In genomic region chr3:102955596-102955995, GRCm38 (mm10) we compare ENCODE assay signal across 35 mouse cellular contexts. TPM values are rescaled to one million over a fixed set of nuclear protein-coding genes. Genes with fewer than 3 reads are reported as not detected.
A peak's percentile ranks its signal among the peaks of the same experiment; 100 is the strongest.
DNase-seq lines count a peak whose midpoint lies in the region; ATAC-seq and TF ChIP-seq lines count a peak whose summit lies in the region.
"Had no signal": no experiment of that assay in that cellular context is flagged by ENCODE, and none has a peak within 500 bp of the region (broad histone marks: within the 10 kb centered on the region; RNA-seq: fewer than 3 reads in every experiment).

No protein-coding gene starts in this region.

- H3K4me3 ChIP-seq in lung, postnatal 0 days (ENCODE audit: low read depth, low read length) = no peak overlapping the region
- H3K4me3 ChIP-seq in midbrain, postnatal 0 days (ENCODE audit: low read depth, low read length) = no peak overlapping the region
- H3K4me3 ChIP-seq: embryonic facial prominence, embryonic 10.5 days; embryonic facial prominence, embryonic 13.5 days; erythroblast, embryonic 14.5 days; forebrain, embryonic 10.5 days; gastrocnemius, adult 2 months; heart, embryonic 12.5 days; heart, embryonic 15.5 days; hindbrain, embryonic 10.5 days; hindbrain, embryonic 13.5 days had no signal

- H3K4me2 ChIP-seq in lung, postnatal 0 days (replicated peaks; ENCODE audit: low read depth, low read length) = no peak overlapping the region
- no peak overlapping the region for H3K4me2 ChIP-seq in midbrain, postnatal 0 days (ENCODE audit: low read depth, low read length, poor library complexity, severe bottlenecking)
- H3K4me2 ChIP-seq: embryonic facial prominence, embryonic 13.5 days; heart, embryonic 12.5 days; heart, embryonic 15.5 days; hindbrain, embryonic 13.5 days had no signal

- H3K9me3 ChIP-seq in lung, postnatal 0 days (ENCODE audit: low read length) = no peaks in the 10 kb centered on the region
- no peaks in the 10 kb centered on the region for H3K9me3 ChIP-seq in midbrain, postnatal 0 days (ENCODE audit: low read length)
- H3K9me3 ChIP-seq: embryonic facial prominence, embryonic 10.5 days; embryonic facial prominence, embryonic 13.5 days; forebrain, embryonic 10.5 days; heart, embryonic 12.5 days; heart, embryonic 15.5 days; hindbrain, embryonic 10.5 days; hindbrain, embryonic 13.5 days had no signal

- no peak for TF ChIP-seq CTCF in lung, postnatal 0 days (IDR thresholded peaks at IDR 0.05)
- no peak for TF ChIP-seq CTCF in midbrain, postnatal 0 days (IDR thresholded peaks at IDR 0.05)

- no peaks in the 10 kb centered on the region for H3K27me3 ChIP-seq in lung, postnatal 0 days (replicated peaks; ENCODE audit: insufficient read depth, low read length)
- H3K27me3 ChIP-seq in midbrain, postnatal 0 days (ENCODE audit: insufficient read depth, low read length) = no peaks in the 10 kb centered on the region
- H3K27me3 ChIP-seq: embryonic facial prominence, embryonic 13.5 days; heart, embryonic 12.5 days; heart, embryonic 15.5 days; hindbrain, embryonic 13.5 days had no signal

- peak; percentile 26; the same call in 1 of the 2 replicates for ATAC-seq in lung, postnatal 0 days
- ATAC-seq in cerebellum, adult (ENCODE audit: insufficient number of reproducible peaks, low FRiP score, low TSS enrichment) = no peak
- no peak for ATAC-seq in midbrain, postnatal 0 days (ENCODE audit: low FRiP score)
- ATAC-seq: forebrain, embryonic 14.5 days; forebrain, postnatal 0 days; hindbrain, embryonic 16.5 days had no signal

- 0 out of 2 replicates have a peak, but pooled peaks have one; percentile 15 for TF ChIP-seq EP300 in lung, postnatal 0 days (IDR thresholded peaks at IDR 0.05)

- DNase-seq in lung, postnatal 0 days (ENCODE audit: low spot score) = peak; percentile 14
- DNase-seq in lung, postnatal 14 days = no peak
- peak; percentile 8 for DNase-seq in fibroblast of lung, adult 2 months (ENCODE audit: low read depth)
- DNase-seq in lung, postnatal 36 days = peak; percentile 50
- DNase-seq in midbrain, postnatal 0 days (ENCODE audit: low spot score) = no peak
- no peak for DNase-seq in liver
- DNase-seq: adrenal gland, adult 2 months; adrenal gland, postnatal 14 days; B cell, adult 2 months; cerebellum, adult 11-12 months; cerebellum, adult 8-10 months; cerebellum, postnatal 10 days; cerebellum, postnatal 36 days; embryo, embryonic 11 days; forebrain, postnatal 0 days; gastrocnemius, adult 2 months; gastrocnemius, postnatal 14 days; heart, adult 11 months; heart, postnatal 10 days; heart, postnatal 36 days had no signal

- H3K9ac ChIP-seq in lung, postnatal 0 days (replicated peaks; ENCODE audit: low read depth) = no peak overlapping the region
- H3K9ac ChIP-seq in midbrain, postnatal 0 days (replicated peaks; ENCODE audit: low read length, poor library complexity, severe bottlenecking) = no peak overlapping the region
- H3K9ac ChIP-seq: embryonic facial prominence, embryonic 13.5 days; forebrain, postnatal 0 days; heart, embryonic 12.5 days; heart, embryonic 15.5 days; hindbrain, embryonic 13.5 days had no signal

- no peaks in the 10 kb centered on the region for H3K36me3 ChIP-seq in lung, postnatal 0 days (ENCODE audit: insufficient read depth, low read length)
- H3K36me3 ChIP-seq in midbrain, postnatal 0 days (ENCODE audit: insufficient read depth, low read length) = no peaks in the 10 kb centered on the region
- H3K36me3 ChIP-seq: embryonic facial prominence, embryonic 10.5 days; embryonic facial prominence, embryonic 13.5 days; forebrain, embryonic 10.5 days; heart, embryonic 12.5 days; heart, embryonic 15.5 days; hindbrain, embryonic 10.5 days; hindbrain, embryonic 13.5 days had no signal

- WGBS in lung, postnatal 0 days = 43% methylated on average over 3 of the region's 3 CpGs
- 49% methylated on average over 3 of the region's 3 CpGs for WGBS in midbrain, postnatal 0 days

- H3K4me1 ChIP-seq in lung, postnatal 0 days (ENCODE audit: insufficient read depth, low read depth, low read length) = no peaks in the 10 kb centered on the region
- no peaks in the 10 kb centered on the region for H3K4me1 ChIP-seq in midbrain, postnatal 0 days (ENCODE audit: insufficient read depth, low read length)
- H3K4me1 ChIP-seq: embryonic facial prominence, embryonic 10.5 days; embryonic facial prominence, embryonic 13.5 days; forebrain, embryonic 10.5 days; heart, embryonic 12.5 days; heart, embryonic 15.5 days; hindbrain, embryonic 10.5 days; hindbrain, embryonic 13.5 days had no signal

- H3K27ac ChIP-seq in lung, postnatal 0 days (ENCODE audit: low read length) = no peak overlapping the region
- no peak overlapping the region for H3K27ac ChIP-seq in midbrain, postnatal 0 days (ENCODE audit: low read depth, low read length)
- H3K27ac ChIP-seq: embryonic facial prominence, embryonic 10.5 days; embryonic facial prominence, embryonic 13.5 days; forebrain, embryonic 10.5 days; gastrocnemius, adult 2 months; heart, embryonic 15.5 days; hindbrain, embryonic 10.5 days; hindbrain, embryonic 13.5 days had no signal

RNA-seq across cellular contexts. Expression of gene Nr1h5, which starts 8.3 kb away (rescaled TPM):
- 0.06 TPM in 1 of 2 replicates, not detected in the other for polyA plus RNA-seq in lung, postnatal 0 days (2015; fragmentation: Nextera tagmentation; extraction: Ambion mirVana)
- not detected in 2 replicates for total RNA-seq in midbrain, postnatal 0 days (2014; rRNA removed)
- 0.07 and 0.19 TPM in 2 replicates for polyA plus RNA-seq in midbrain, postnatal 0 days (2015; fragmentation: Nextera tagmentation; extraction: Ambion mirVana)
- total RNA-seq: adrenal gland, adult 2 months; gastrocnemius, adult 2 months; gastrocnemius, postnatal 14 days; gastrocnemius, postnatal 4 days; heart, postnatal 10 days; heart, postnatal 36 days; MEL had no signal
- polyA plus RNA-seq: adrenal gland, adult 2 months; cortical plate, adult 2 months; embryonic facial prominence, embryonic 10.5 days; embryonic facial prominence, embryonic 13.5 days; erythroblast, embryonic 14.5 days; hindbrain, embryonic 10.5 days had no signal

RNA-seq across cellular contexts. Expression of gene Sycp1, which starts 19.7 kb away (rescaled TPM):
- not detected in 2 replicates for polyA plus RNA-seq in lung, postnatal 0 days (2015; fragmentation: Nextera tagmentation; extraction: Ambion mirVana)
- total RNA-seq in midbrain, postnatal 0 days (2014; rRNA removed) = not detected in 2 replicates
- polyA plus RNA-seq in midbrain, postnatal 0 days (2015; fragmentation: Nextera tagmentation; extraction: Ambion mirVana) = not detected in 2 replicates
- total RNA-seq: adrenal gland, adult 2 months; forebrain, postnatal 0 days; gastrocnemius, adult 2 months; gastrocnemius, postnatal 14 days; gastrocnemius, postnatal 4 days; heart, postnatal 36 days had no signal
- polyA plus RNA-seq: adrenal gland, adult 2 months; cortical plate, adult 2 months; embryonic facial prominence, embryonic 10.5 days; embryonic facial prominence, embryonic 13.5 days; erythroblast, embryonic 14.5 days; forebrain, embryonic 10.5 days; forebrain, embryonic 14.5 days; forebrain, postnatal 0 days; frontal cortex, adult 2 months; heart, embryonic 12.5 days; heart, embryonic 15.5 days; hindbrain, embryonic 10.5 days; hindbrain, embryonic 13.5 days; hindbrain, embryonic 16.5 days had no signal

RNA-seq across cellular contexts. Expression of gene Sike1, which starts 39.9 kb away (rescaled TPM):
- 56.3 and 66.6 TPM in 2 replicates for polyA plus RNA-seq in lung, postnatal 0 days (2015; fragmentation: Nextera tagmentation; extraction: Ambion mirVana)
- 49.1 and 88.9 TPM in 2 replicates for total RNA-seq in midbrain, postnatal 0 days (2014; rRNA removed)
- 42.4 and 48.3 TPM in 2 replicates for polyA plus RNA-seq in midbrain, postnatal 0 days (2015; fragmentation: Nextera tagmentation; extraction: Ambion mirVana)

Comparison
In these comparisons a context has a peak if more than half of its experiments do, and no peak if none do; other contexts are left out.
1. DNase-seq: peak in lung, postnatal 0 days (single experiment), fibroblast of lung, adult 2 months (single experiment) and lung, postnatal 36 days (single experiment); none in lung, postnatal 14 days (single experiment), midbrain, postnatal 0 days (single experiment) and liver (single experiment).